Mouse (Mus musculus) MEL (cell line): ENCODE measurements around the gene Iqsec1. TPM values are rescaled to one million over a fixed set of nuclear protein-coding genes. Genes with fewer than 3 reads are reported as not detected.

Source experiments
- DNase-seq: peaks from one replicate; pipeline ENCODE4 v3.0.0; 2011; ENCODE audit warnings: low read depth, low spot score
- H3K27ac ChIP-seq: 2 replicates; pipeline ENCODE4 v1.5.1; 2012; ENCODE audit warnings: low read depth, mild to moderate bottlenecking, control low read depth, low read length, moderate library complexity; ENCODE audit not compliant: control insufficient read depth
- H3K27me3 ChIP-seq, 2 experiments: fragments of 150-350 bp in 1 of 2; sonication (generic) in 1 of 2; 2 replicates each; pipeline ENCODE4 v1.6.1; 2012; ENCODE audit warnings: low read length in 2 of 2, mild to moderate bottlenecking in 2 of 2, improper control_type of control experiment in 1 of 2, moderate library complexity in 1 of 2; ENCODE audit not compliant: insufficient read depth in 2 of 2, control insufficient read depth in 1 of 2
- H3K36me3 ChIP-seq, 2 experiments: 2 replicates each; pipeline ENCODE4 v1.6.1; 2012 to 2014; ENCODE audit warnings: low read length in 2 of 2, improper control_type of control experiment in 1 of 2, inconsistent platforms in 1 of 2, mild to moderate bottlenecking in 1 of 2; ENCODE audit not compliant: insufficient read depth in 2 of 2, control insufficient read depth in 1 of 2
- H3K4me1 ChIP-seq, 2 experiments: fragments of 150-350 bp in 1 of 2; sonication (generic) in 1 of 2; 2 replicates each; pipeline ENCODE4 v1.6.1; 2012; ENCODE audit warnings: low read length in 2 of 2, improper control_type of control experiment in 1 of 2, mild to moderate bottlenecking in 1 of 2; ENCODE audit not compliant: insufficient read depth in 2 of 2, control insufficient read depth in 1 of 2
- H3K4me3 ChIP-seq, 2 experiments: fragments of 150-350 bp in 1 of 2; sonication (generic) in 1 of 2; 2 replicates each; pipeline ENCODE4 v1.5.1; 2012; ENCODE audit warnings: low read depth in 2 of 2, low read length in 2 of 2, mild to moderate bottlenecking in 2 of 2, moderate library complexity in 2 of 2, control low read depth in 1 of 2, improper control_type of control experiment in 1 of 2; ENCODE audit not compliant: control insufficient read depth in 1 of 2, insufficient read depth in 1 of 2
- H3K79me2 ChIP-seq: 2 replicates; pipeline ENCODE4 v1.6.1; 2012; ENCODE audit warnings: mild to moderate bottlenecking, low read length, moderate library complexity; ENCODE audit not compliant: control insufficient read depth, poor library complexity, insufficient read depth
- H3K9ac ChIP-seq: 2 replicates; pipeline ENCODE4 v1.6.1; 2012; ENCODE audit warnings: low read depth, mild to moderate bottlenecking, control low read depth, low read length, moderate library complexity; ENCODE audit not compliant: control insufficient read depth, poor library complexity, severe bottlenecking
- H3K9me3 ChIP-seq: fragments of 150-350 bp; sonication (generic); replicated peaks from 2 replicates; pipeline ENCODE4 v1.6.1; 2012; ENCODE audit warnings: mild to moderate bottlenecking, low read length, improper control_type of control experiment, moderate library complexity; ENCODE audit not compliant: insufficient read depth
- BHLHE40 ChIP-seq: IDR thresholded peaks from 2 replicates; pipeline ENCODE4 v1.6.1; 2012; ENCODE audit warnings: low read depth, mild to moderate bottlenecking, inconsistent platforms, low read length, improper control_type of control experiment, borderline replicate concordance
- CHD2 ChIP-seq: IDR thresholded peaks from 2 replicates; pipeline ENCODE4 v1.6.1; 2011; ENCODE audit warnings: low read length, improper control_type of control experiment
- CTCF ChIP-seq, 3 experiments: IDR thresholded peaks in 2 of 3; conservative IDR thresholded peaks in 1 of 3; 2 replicates each; pipeline ENCODE4 v1.5.1; 2011 to 2012; ENCODE audit warnings: low read length in 3 of 3, low read depth in 2 of 3, mild to moderate bottlenecking in 2 of 3, improper control_type of control experiment in 1 of 3, inconsistent platforms in 1 of 3, mixed read lengths in 1 of 3, moderate library complexity in 1 of 3; ENCODE audit not compliant: control insufficient read depth in 1 of 3, insufficient read depth in 1 of 3, poor library complexity in 1 of 3, severe bottlenecking in 1 of 3
- E2F4 ChIP-seq: IDR thresholded peaks from 2 replicates; pipeline ENCODE4 v1.6.1; 2011; ENCODE audit warnings: low read depth, low read length, improper control_type of control experiment, borderline replicate concordance
- EP300 ChIP-seq, 2 experiments: IDR thresholded peaks; 2 replicates each; pipeline ENCODE4 v1.6.1; 2011; ENCODE audit warnings: improper control_type of control experiment in 2 of 2, low read length in 2 of 2, low read depth in 1 of 2, mild to moderate bottlenecking in 1 of 2
- ETS1 ChIP-seq: IDR thresholded peaks from 2 replicates; pipeline ENCODE4 v1.6.1; 2012; ENCODE audit warnings: low read depth, mild to moderate bottlenecking, inconsistent platforms, low read length, improper control_type of control experiment, moderate library complexity
- GABPA ChIP-seq: IDR thresholded peaks from 2 replicates; pipeline ENCODE4 v1.6.1; 2012; ENCODE audit warnings: low read depth, mild to moderate bottlenecking, inconsistent platforms, low read length, improper control_type of control experiment, moderate library complexity
- GATA1 ChIP-seq: IDR thresholded peaks from 2 replicates; pipeline ENCODE4 v1.6.1; 2011; ENCODE audit warnings: low read depth, low read length, improper control_type of control experiment
- HCFC1 ChIP-seq: IDR thresholded peaks from 2 replicates; pipeline ENCODE4 v1.6.1; 2012; ENCODE audit warnings: low read depth, mild to moderate bottlenecking, inconsistent platforms, low read length, improper control_type of control experiment, moderate library complexity
- JUND ChIP-seq: IDR thresholded peaks from 2 replicates; pipeline ENCODE4 v1.6.1; 2011; ENCODE audit warnings: low read depth, mild to moderate bottlenecking, improper control_type of control experiment, low read length
- MYB ChIP-seq: IDR thresholded peaks from 2 replicates; pipeline ENCODE4 v1.6.1; 2011; ENCODE audit warnings: mild to moderate bottlenecking, low read depth, low read length, improper control_type of control experiment
- NELFE ChIP-seq: IDR thresholded peaks from 2 replicates; pipeline ENCODE4 v1.6.1; 2011; ENCODE audit warnings: low read depth, low read length, improper control_type of control experiment
- POLR2A ChIP-seq, 2 experiments: IDR thresholded peaks; 2 replicates each; pipeline ENCODE4 v1.6.1; 2011 to 2012; ENCODE audit warnings: low read length in 2 of 2, mild to moderate bottlenecking in 2 of 2, control low read depth in 1 of 2, improper control_type of control experiment in 1 of 2, low read depth in 1 of 2, moderate library complexity in 1 of 2; ENCODE audit not compliant: control insufficient read depth in 1 of 2, insufficient read depth in 1 of 2, poor library complexity in 1 of 2
- POLR2AphosphoS2 ChIP-seq: IDR thresholded peaks from 2 replicates; pipeline ENCODE4 v1.6.1; 2011; ENCODE audit warnings: low read length, improper control_type of control experiment
- RCOR1 ChIP-seq: IDR thresholded peaks from 2 replicates; pipeline ENCODE4 v1.6.1; 2012; ENCODE audit warnings: low read depth, mild to moderate bottlenecking, inconsistent platforms, low read length, improper control_type of control experiment
- SMC3 ChIP-seq: IDR thresholded peaks from 2 replicates; pipeline ENCODE4 v1.6.1; 2011; ENCODE audit warnings: low read depth, low read length, improper control_type of control experiment
- TAL1 ChIP-seq: IDR thresholded peaks from 2 replicates; pipeline ENCODE4 v1.6.1; 2012; ENCODE audit warnings: mild to moderate bottlenecking, inconsistent platforms, low read length, moderate library complexity, mixed read lengths
- UBTF ChIP-seq: IDR thresholded peaks from 2 replicates; pipeline ENCODE4 v1.6.1; 2012; ENCODE audit warnings: low read depth, mild to moderate bottlenecking, inconsistent platforms, low read length, improper control_type of control experiment, moderate library complexity, borderline replicate concordance; ENCODE audit not compliant: insufficient read depth
- USF1 ChIP-seq: IDR thresholded peaks from 2 replicates; pipeline ENCODE4 v1.6.1; 2014; ENCODE audit warnings: low read depth, mild to moderate bottlenecking, inconsistent platforms, low read length, improper control_type of control experiment, moderate library complexity
- ZNF384 ChIP-seq: IDR thresholded peaks from 2 replicates; pipeline ENCODE4 v1.6.1; 2012; ENCODE audit warnings: low read depth, mild to moderate bottlenecking, inconsistent platforms, low read length, improper control_type of control experiment
- polyA plus RNA-seq, 2 experiments: library from polyadenylated mRNA; stranded (reverse) in 1 of 2; unstranded in 1 of 2; fragments of >175 nt in 1 of 2; fragments of >200 nt in 1 of 2; gene quantifications; 2 replicates each; pipeline versions ENCODE4 v1.2.1 to v1.2.4; 2012; ENCODE audit warnings: low replicate concordance in 2 of 2, low read depth in 1 of 2; ENCODE audit not compliant: insufficient read length in 2 of 2, insufficient read depth in 1 of 2, missing spikeins in 1 of 2
- total RNA-seq: library from RNA; depleted of rRNA; stranded (reverse); fragments of 300-350 nt; gene quantifications from 2 replicates; pipeline ENCODE4 v1.2.3, GENCODE M21; 2012

Iqsec1 gene
- total and polyA plus RNA-seq, 3 experiments, result 14.8 to 73.4 (median 30.8) TPM

- no peak for TF ChIP-seq ZNF384
- no peak for TF ChIP-seq NELFE
- no peak for TF ChIP-seq E2F4
- no peak for TF ChIP-seq CHD2
- no peak for TF ChIP-seq HCFC1
- TF ChIP-seq BHLHE40, result no peak
- TF ChIP-seq RCOR1, result no peak
- TF ChIP-seq ETS1, result no peak
- no peak for TF ChIP-seq TAL1
- no peak for TF ChIP-seq JUND
- no peak for TF ChIP-seq GATA1
- no peak for TF ChIP-seq UBTF
- TF ChIP-seq MYB, result no peak
- no peak for TF ChIP-seq GABPA
- no peak for TF ChIP-seq CTCF (IDR thresholded peaks at IDR 0.05 in 2 of 3, conservative IDR thresholded peaks at IDR 0.05 in 1 of 3; ENCODE audit: control insufficient read depth in 1 of 3, insufficient read depth in 1 of 3, low read depth in 2 of 3, low read length in 3 of 3, poor library complexity in 1 of 3, severe bottlenecking in 1 of 3)
- no peak for TF ChIP-seq POLR2AphosphoS2
- TF ChIP-seq POLR2A (IDR thresholded peaks at IDR 0.05; ENCODE audit: control insufficient read depth in 1 of 2, insufficient read depth in 1 of 2, low read depth in 1 of 2, low read length in 2 of 2, poor library complexity in 1 of 2), result no peak
- TF ChIP-seq SMC3, result no peak
- TF ChIP-seq EP300 (IDR thresholded peaks at IDR 0.05; ENCODE audit: low read depth in 1 of 2, low read length in 2 of 2), result no peak
- no peak for TF ChIP-seq USF1
- Histone ChIP-seq H3K9ac (no peak overlapping the region), H3K27me3 (no peaks in the 10 kb centered on the region), H3K79me2 (no peaks in the 10 kb centered on the region), H3K27ac (no peak overlapping the region), H3K9me3 (no peaks in the 10 kb centered on the region), H3K4me1 (no peaks in the 10 kb centered on the region), H3K36me3 (peaks cover 0 to 2% of the 10 kb centered on the region in 2 experiments; a peak in 2 of 4 replicates), H3K4me3 (no peak overlapping the region)
- DNase-seq, result no peak
These were observed 28.2 kb upstream of the Iqsec1 start for GRCm38 (mm10) chr6:91016600-91017230.

GRCm38 (mm10) chr6:91014198-91014958, 25.9 kb upstream of the Iqsec1 start:
- H3K79me2 ChIP-seq, result no peaks in the 10 kb centered on the region
- H3K27ac ChIP-seq, result no peak overlapping the region
- H3K9ac ChIP-seq, result no peak overlapping the region
- H3K4me3 ChIP-seq, result no peak overlapping the region
- no peaks in the 10 kb centered on the region for H3K4me1 ChIP-seq
- DNase-seq, result no peak
- H3K36me3 ChIP-seq, result no peaks in the 10 kb centered on the region; a peak in 1 of 4 replicates
- TF ChIP-seq POLR2AphosphoS2 (no peak), E2F4 (no peak)
- H3K27me3 ChIP-seq, result no peaks in the 10 kb centered on the region
- H3K9me3 ChIP-seq, result no peaks in the 10 kb centered on the region
